Mouse (Mus musculus) brain, embryonic 14.5 days (tissue): ENCODE results near the gene Mtus2.

Experiments
- CTCF ChIP-seq: fragments of 200-500 bp; IDR thresholded peaks from 2 replicates; pipeline ENCODE4 v1.5.1; 2012; ENCODE audit warnings: inconsistent platforms, mild to moderate bottlenecking, moderate library complexity, borderline replicate concordance; ENCODE audit not compliant: insufficient read depth, insufficient read length; ENCODE audit errors: extremely low read depth
- POLR2A ChIP-seq: fragments of 200-500 bp; IDR thresholded peaks from 2 replicates; pipeline ENCODE4 v1.6.1; 2012; ENCODE audit warnings: mild to moderate bottlenecking, inconsistent platforms, borderline replicate concordance; ENCODE audit not compliant: poor library complexity, insufficient read depth, insufficient read length, severe bottlenecking; ENCODE audit errors: extremely low read depth

GRCm38 (mm10) chr5:148310790-148311189, 353.7 kb downstream of the Mtus2 start:
- TF ChIP-seq CTCF (no peak), POLR2A (no peak)
